ENCODE assay signal across 8 mouse cellular contexts in genomic region chr8:107048061-107048941, GRCm38 (mm10). TPM values are rescaled to one million over a fixed set of nuclear protein-coding genes. Genes with fewer than 3 reads are reported as not detected.
DNase-seq lines count a peak whose midpoint lies in the region; ATAC-seq lines count a peak whose summit lies in the region.

Gene Pdf, minus strand, starts transcription at chr8:107048614.

- H3K27ac ChIP-seq in intestine, embryonic 15.5 days, result peak within 1 kb of the TSS; percentile 96

- peak within 1 kb of the TSS; percentile 93 for H3K4me2 ChIP-seq in intestine, embryonic 15.5 days (replicated peaks)

- H3K9me3 ChIP-seq in intestine, embryonic 15.5 days, result no peaks in the 10 kb centered on the region

- H3K4me1 ChIP-seq in intestine, embryonic 15.5 days (replicated peaks), result peaks cover 17% of the 10 kb centered on the region

- intact Hi-C loops in gastrocnemius, postnatal 36 days (cut with DNase I), result no loop called here
- intact Hi-C loops in left cerebral cortex, postnatal 14 days (cut with DNase I), result no loop called here

- H3K27me3 ChIP-seq in intestine, embryonic 15.5 days (replicated peaks), result no peaks in the 10 kb centered on the region

- H3K36me3 ChIP-seq in intestine, embryonic 15.5 days, result peaks cover 66% of the 10 kb centered on the region

- ATAC-seq in intestine, embryonic 15.5 days, result peak; percentile 92
- peak; percentile 76 for ATAC-seq in megakaryocyte-erythroid progenitor cell, adult 5-6 weeks (replicated peaks; ENCODE audit: low FRiP score, low TSS enrichment, poor library complexity, severe bottlenecking)

- peak within 1 kb of the TSS; percentile 92 for H3K9ac ChIP-seq in intestine, embryonic 15.5 days

- under 1% methylated on average over 87 of the region's 87 CpGs for WGBS in intestine, embryonic 15.5 days

- H3K4me3 ChIP-seq in intestine, embryonic 15.5 days (replicated peaks), result peak within 1 kb of the TSS; percentile 96

- DNase-seq in adrenal gland, adult 18-20 months (ENCODE audit: low spot score in 2 of 2), result peak; percentile 78 to 82
- DNase-seq in embryo, embryonic 11 days, result peak; percentile 87
- peak; percentile 68 to 77 for DNase-seq in gastrocnemius, postnatal 36 days
- DNase-seq in left cerebral cortex, postnatal 14 days (ENCODE audit: low spot score in 2 of 2), result peak; percentile 85 to 88
- DNase-seq in right cerebral cortex, postnatal 25 days, result peak; percentile 85
- peak; percentile 68 to 83 for DNase-seq in urinary bladder, postnatal 36 days (ENCODE audit: low spot score in 2 of 2)

RNA-seq across cellular contexts. Expression of gene Pdf, which starts in this region (rescaled TPM):
- total RNA-seq in adrenal gland, adult 18-20 months (2021), result 10 to 100 TPM; 41.8 to 53.9 TPM
- total RNA-seq in gastrocnemius, postnatal 36 days (2021), result 10 to 100 TPM; 38.3 to 41.6 TPM
- 52.5 and 54.8 TPM in 2 replicates for polyA plus RNA-seq in intestine, embryonic 15.5 days (2015; fragmentation: Nextera tagmentation; extraction: Ambion mirVana)
- total RNA-seq in left cerebral cortex, postnatal 14 days (2021), result 10 to 100 TPM; 28.3 to 29.8 TPM
- 37.9 and 40.1 TPM in 2 replicates for total RNA-seq in megakaryocyte-erythroid progenitor cell, adult 5-6 weeks (2014; fragmentation: Nextera tagmentation)
- total RNA-seq in megakaryocyte-erythroid progenitor cell, adult 5-6 weeks (2017), result 40.3 and 62.4 TPM in 2 replicates

Comparison
In these comparisons a context has a peak if more than half of its experiments do, and no peak if none do; other contexts are left out.
1. Peak in every context shown above with its lines: DNase-seq, ATAC-seq, H3K4me3 ChIP-seq and H3K27ac ChIP-seq.